Mouse (Mus musculus): ENCODE results near the gene Pex1.
"Not testable (repeated sequence)": the region's sequence is repeated elsewhere in the genome, so short reads cannot be mapped to it uniquely, and the experiment has no call there.

The Pex1 gene

DNA sequence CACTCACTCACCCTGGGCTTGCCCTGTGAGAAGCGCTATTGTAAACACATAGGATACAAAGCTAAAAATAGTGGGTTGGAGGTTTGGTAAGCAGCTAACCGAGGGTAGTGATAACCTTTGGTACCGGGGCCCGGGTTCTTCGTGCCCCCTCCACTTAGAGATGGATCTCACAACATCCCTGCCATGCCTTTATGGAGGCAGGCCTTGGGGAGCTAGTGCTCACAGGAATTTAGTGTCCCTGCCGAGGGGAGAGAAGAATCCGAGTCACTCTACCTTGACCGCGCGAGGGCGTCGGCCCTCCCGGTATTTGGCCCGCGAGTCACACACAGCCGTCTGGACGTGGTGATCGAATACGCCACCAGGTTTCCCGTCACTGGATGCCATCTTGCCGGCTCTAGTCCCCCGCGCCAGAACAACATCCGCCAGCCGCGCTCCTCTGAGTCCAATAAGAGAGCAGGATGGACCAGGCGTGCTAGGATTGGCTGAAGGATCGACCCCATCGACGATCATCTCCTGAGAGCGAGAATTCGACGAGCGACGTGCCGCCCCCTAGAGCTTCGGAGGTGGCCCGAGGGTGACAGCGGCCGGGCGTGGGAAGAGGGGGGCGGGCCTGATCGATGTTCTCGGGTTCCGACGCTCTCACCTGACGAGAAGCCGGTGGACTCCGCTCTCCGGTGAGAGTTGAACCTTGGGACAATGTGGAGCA lies at the start of gene Pex1:
TSS of gene Pex1 (plus strand) at position 374 of the 706 bp plus-strand sequence.
- peak; percentile 92 for DNase-seq (ENCODE audit: low spot score)

DNA sequence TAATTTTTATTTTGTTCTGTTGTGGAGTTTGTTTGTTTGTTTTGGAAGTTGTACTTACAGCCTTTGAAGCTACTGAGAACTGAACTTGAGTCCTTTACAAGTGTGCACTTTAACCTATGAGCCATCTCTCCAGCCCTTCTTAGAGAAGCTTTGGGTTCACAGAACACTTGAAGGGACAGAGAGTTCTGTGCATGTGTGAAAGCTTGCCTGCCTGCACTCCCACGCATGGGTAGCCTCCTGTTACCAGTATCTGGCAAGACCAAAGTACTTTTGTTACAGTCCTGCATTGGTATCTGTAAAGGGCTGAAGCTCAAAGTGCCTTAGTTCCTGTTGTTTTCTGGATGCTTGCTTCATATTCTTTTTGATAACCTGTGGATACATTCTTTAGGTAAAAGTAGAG lies 49.6 kb upstream of the Pex1 start:
- DNase-seq (ENCODE audit: low spot score) = no peak

DNA sequence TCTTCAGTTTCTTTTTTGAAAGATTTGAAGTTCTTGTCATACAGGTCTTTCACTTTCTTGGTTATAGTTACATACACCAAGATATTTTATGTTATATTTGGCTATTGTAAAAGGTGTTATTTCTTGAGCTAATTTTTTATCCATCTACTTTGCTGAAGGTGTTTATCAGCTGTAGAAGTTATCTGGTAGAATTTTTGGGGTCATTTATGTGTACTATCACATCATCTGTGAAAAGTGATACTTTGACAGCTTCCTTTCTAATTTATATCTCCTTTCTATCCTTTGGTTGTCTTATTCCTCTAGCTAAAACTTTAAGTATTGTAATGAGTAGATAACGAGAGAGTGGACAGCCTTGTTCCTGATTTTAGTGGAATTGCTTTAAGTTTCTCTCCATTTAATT lies 44.4 kb upstream of the Pex1 start:
- DNase-seq (ENCODE audit: low spot score) = no peak

DNA sequence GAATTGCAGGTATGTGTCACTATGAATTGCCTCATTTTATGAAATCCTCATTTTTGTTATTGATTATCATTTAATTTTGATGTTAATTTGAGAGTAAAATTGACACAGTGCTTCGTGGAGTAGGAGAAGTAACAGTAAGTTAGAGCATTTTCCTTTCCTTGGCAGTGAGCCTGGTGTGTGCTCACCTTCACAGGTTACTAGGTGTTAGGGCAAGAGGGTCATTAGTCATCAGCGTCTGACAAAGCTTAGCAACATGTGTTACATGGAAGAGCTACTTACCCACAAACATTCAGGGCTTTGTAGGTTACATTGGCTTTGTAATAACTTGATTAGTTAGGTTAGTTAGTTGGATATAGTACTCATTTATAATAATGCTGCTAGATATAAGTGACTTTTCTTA lies 41.7 kb upstream of the Pex1 start:
- DNase-seq (ENCODE audit: low spot score) = no peak

DNA sequence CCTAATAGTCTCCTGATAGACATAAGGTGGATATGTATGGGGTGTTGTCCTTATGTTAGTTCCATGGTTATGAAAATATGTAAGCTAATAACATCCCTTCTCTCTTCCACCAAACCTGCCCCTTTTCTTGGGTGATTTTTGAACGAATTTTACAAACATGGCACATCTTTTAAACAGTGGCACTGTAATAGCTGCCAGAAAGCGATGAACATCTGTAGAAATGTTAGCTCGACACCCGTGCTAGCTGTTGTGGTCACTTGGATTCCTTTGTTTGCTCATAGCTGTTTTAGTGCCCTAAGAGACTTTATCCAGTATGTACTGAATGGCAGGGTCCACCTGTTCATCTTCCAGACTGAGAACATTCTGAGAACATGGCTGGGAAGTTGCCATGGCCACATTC lies 24.6 kb upstream of the Pex1 start, which contains the start of gene 1700109H08Rik:
TSS of gene 1700109H08Rik (plus strand) at position 301 of the 400 bp plus-strand sequence.
- DNase-seq (ENCODE audit: low spot score) = no peak

DNA sequence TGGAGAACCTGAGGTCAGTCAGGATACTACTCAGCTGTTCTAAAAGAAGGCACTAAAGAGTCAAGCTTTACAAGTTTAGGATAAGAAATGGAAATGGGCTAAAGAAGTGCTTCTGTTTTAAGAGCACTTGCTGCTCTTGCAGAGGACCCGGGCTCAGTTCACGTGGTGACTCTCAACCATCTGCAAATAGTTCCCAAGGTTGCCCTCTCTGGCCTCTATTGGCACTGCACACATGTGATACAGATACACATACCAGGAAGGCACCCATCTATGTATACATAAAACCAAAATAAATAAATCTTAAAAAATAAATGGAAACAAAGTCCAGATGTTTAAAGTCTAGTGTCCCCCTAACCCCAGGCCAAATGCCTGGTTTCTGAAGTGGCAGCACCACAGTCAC lies 21.0 kb upstream of the Pex1 start:
- DNase-seq (ENCODE audit: low spot score) = no peak

DNA sequence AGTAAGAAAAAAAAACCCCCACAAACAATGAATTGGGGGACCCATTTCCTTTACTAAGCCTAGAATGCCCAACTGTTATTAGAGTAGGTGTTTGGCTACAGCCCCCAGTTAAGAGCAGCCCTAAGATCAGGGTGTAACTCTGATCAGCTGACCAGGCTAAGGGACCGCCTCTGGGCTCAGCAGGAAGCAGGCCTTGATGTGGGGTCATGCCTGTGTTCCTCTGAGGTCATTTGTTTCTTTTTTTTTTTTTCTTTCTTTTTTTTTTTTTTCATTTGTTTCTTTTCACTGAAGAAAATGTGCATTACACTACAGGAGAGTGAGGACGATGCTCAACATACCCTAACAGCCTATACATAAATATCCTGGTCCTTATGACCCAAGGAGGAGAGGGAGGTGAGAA lies 17.9 kb upstream of the Pex1 start:
- DNase-seq (ENCODE audit: low spot score) = no peak

GRCm38 (mm10) chr5:3579066-3579465 lies 16.8 kb upstream of the Pex1 start:
- no peak for DNase-seq (ENCODE audit: low spot score)

GRCm38 (mm10) chr5:3596399-3596766 lies 517 bp downstream of the Pex1 start, which contains the start of gene Rbm48:
TSS of gene Rbm48 (minus strand) at chr5:3596585.
- DNase-seq (ENCODE audit: low spot score) = peak; percentile 65

- DNase-seq (ENCODE audit: low spot score) = no peak
These were observed 1.3 kb downstream of the Pex1 start for GRCm38 (mm10) chr5:3597171-3597570.

DNA sequence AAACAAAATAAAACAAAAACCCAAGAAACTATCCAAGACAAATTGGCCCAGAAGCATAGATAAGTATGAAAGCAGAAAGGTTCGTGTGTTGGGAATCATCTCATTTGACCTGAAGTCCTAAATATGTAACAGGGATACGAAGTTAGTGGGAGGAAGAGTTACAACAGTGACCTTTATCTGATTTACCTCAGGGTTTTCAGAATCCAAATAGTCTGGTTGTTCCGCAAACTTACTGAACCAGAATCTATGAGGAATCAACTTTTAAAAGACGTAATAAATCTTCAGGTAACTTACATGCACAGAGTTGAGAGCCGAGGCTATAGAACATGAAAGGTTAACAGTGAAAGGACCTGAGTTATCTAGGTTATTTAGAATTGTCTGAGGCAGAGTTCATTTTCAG lies 2.9 kb downstream of the Pex1 start:
- DNase-seq (ENCODE audit: low spot score) = no peak

- DNase-seq (ENCODE audit: low spot score) = no peak
These were observed 4.4 kb downstream of the Pex1 start for GRCm38 (mm10) chr5:3600298-3600697.

DNA sequence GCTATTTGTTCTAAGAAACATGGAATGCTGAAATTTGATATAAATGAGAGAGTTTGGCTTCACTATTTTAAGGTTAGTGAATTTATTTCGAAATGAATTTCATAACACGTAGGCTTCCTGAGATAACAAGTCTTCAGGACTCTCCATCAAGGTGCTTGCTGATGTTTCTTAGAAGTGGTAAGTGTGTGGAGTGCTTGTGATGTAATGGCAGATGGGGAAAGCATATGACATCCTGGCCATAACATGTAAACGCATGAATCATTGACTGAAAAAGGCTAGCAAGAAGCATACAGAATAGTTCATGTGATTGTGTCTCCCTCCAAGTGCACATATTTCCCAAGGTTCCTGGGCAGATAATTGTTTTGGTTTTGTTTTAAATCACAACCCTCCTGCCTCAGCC lies 4.9 kb downstream of the Pex1 start:
- no peak for DNase-seq (ENCODE audit: low spot score)

DNA sequence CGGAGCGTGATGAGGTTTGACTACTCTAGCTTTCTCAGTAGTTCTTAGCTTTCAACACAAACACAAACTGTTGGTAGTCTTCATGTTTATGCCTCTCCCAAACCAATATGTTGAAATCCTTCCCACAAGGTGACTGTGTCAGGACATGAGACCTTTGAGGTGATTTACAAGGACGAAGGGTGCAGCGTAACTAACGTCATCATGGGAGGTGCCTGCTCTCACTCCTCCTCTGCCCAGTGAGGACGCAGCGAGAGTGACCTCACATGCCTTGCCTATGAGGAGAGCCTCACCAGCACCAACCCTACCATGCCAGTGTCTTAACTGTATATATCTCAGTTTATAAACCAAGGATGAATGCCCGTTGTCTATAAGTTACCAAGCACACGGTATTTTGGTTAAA lies 11.2 kb downstream of the Pex1 start:
- DNase-seq (ENCODE audit: low spot score) = no peak

DNA sequence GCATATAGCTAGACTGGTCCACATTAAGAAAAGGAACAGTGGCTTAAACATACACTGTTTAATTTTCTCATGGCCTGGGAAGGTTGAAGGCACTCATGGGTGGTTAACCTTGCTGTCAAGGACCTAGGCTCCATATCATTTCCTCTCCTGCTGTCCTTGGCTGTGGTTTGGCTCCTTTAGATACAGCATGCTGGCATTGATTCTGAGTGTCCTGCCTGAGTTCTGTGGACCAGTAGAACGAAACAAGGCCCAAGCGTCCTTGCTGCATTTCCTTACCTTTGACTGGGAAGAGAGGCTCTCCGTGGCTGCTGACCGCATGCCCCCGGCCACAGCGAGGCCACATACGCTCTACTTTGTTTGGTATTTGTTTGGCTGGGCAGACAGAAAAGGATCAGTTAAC lies 13.4 kb downstream of the Pex1 start:
- peak; percentile 57 for DNase-seq (ENCODE audit: low spot score)

- not testable (repeated sequence) for DNase-seq (ENCODE audit: low spot score)
These were observed 16.0 kb downstream of the Pex1 start for GRCm38 (mm10) chr5:3611835-3612234.

GRCm38 (mm10) chr5:3620486-3620885 lies 24.6 kb downstream of the Pex1 start:
- DNase-seq (ENCODE audit: low spot score) = no peak

- no peak for DNase-seq (ENCODE audit: low spot score)
These were observed 34.2 kb downstream of the Pex1 start for GRCm38 (mm10) chr5:3630055-3630454.

GRCm38 (mm10) chr5:3631512-3632271 lies 35.8 kb downstream of the Pex1 start:
- DNase-seq (ENCODE audit: low spot score) = no peak

- DNase-seq (ENCODE audit: low spot score) = no peak
These were observed 36.4 kb downstream of the Pex1 start for GRCm38 (mm10) chr5:3632285-3632684.

- no peak for DNase-seq (ENCODE audit: low spot score)
These were observed 37.4 kb downstream of the Pex1 start for GRCm38 (mm10) chr5:3633315-3633714.

- no peak for DNase-seq (ENCODE audit: low spot score)
These were observed 38.1 kb downstream of the Pex1 start for GRCm38 (mm10) chr5:3633951-3634350.

GRCm38 (mm10) chr5:3635286-3635685 lies 39.4 kb downstream of the Pex1 start:
- no peak for DNase-seq (ENCODE audit: low spot score)

GRCm38 (mm10) chr5:3644621-3645020 lies 48.8 kb downstream of the Pex1 start:
- no peak for DNase-seq (ENCODE audit: low spot score)

Data from ovary, adult 18-20 months (tissue).